Mouse (Mus musculus) olfactory bulb, adult 2 months (tissue): ENCODE results near the gene Cnn1. TPM values are rescaled to one million over a fixed set of nuclear protein-coding genes. Genes with fewer than 3 reads are reported as not detected.
"Not testable (repeated sequence)": the region's sequence is repeated elsewhere in the genome, so short reads cannot be mapped to it uniquely, and the experiment has no call there.

Experiments
- H3K27ac ChIP-seq: fragments of 200-500 bp; 2 replicates; pipeline ENCODE4 v1.5.1; 2012; ENCODE audit warnings: low read depth, low read length; ENCODE audit not compliant: insufficient read depth
- H3K4me1 ChIP-seq: fragments of 200-500 bp; 2 replicates; pipeline ENCODE4 v1.6.1; 2012; ENCODE audit warnings: low read length; ENCODE audit not compliant: control insufficient read depth, insufficient read depth
- H3K4me3 ChIP-seq: fragments of 200-500 bp; 2 replicates; pipeline ENCODE4 v1.5.1; 2012; ENCODE audit warnings: mild to moderate bottlenecking, low read depth, low read length, moderate library complexity; ENCODE audit not compliant: insufficient read depth
- CTCF ChIP-seq: fragments of 200-500 bp; IDR thresholded peaks from 2 replicates; pipeline ENCODE4 v1.5.1; 2012; ENCODE audit warnings: low read depth, mild to moderate bottlenecking, low read length, moderate library complexity; ENCODE audit not compliant: insufficient read depth
- POLR2A ChIP-seq: fragments of 200-500 bp; IDR thresholded peaks from 2 replicates; pipeline ENCODE4 v1.6.1; 2012; ENCODE audit warnings: mild to moderate bottlenecking, low read depth, low read length, moderate library complexity; ENCODE audit not compliant: insufficient read depth
- WGBS: fragments of 180-500 bp; shearing (Covaris S2); methylation state at CpG from one replicate; pipeline ENCODE4 v1.1.7; 2018; 5-methylcytosine and 5-hydroxymethylcytosine counted together
- polyA plus RNA-seq: library from polyadenylated mRNA; stranded (reverse); fragments of >200 nt; gene quantifications from 2 replicates; pipeline ENCODE4 v1.2.4, GENCODE M21; 2012; ENCODE audit warnings: low replicate concordance; ENCODE audit not compliant: missing spikeins, insufficient read depth, insufficient read length

Gene Cnn1
- polyA plus RNA-seq, 1 experiment, result not detected

- WGBS, result under 1% methylated on average over 86 of the region's 87 CpGs
- TF ChIP-seq POLR2A (peak; percentile 51), CTCF (no peak)
These were observed 28.0 kb upstream of the Cnn1 start, which contains the start of the genes Gm49318 and Zfp653 for GRCm38 (mm10) chr9:22070791-22071573. Gene Gm49318 (minus strand): TSS chr9:22071259. Gene Zfp653 (minus strand): TSS chr9:22071376.

GRCm38 (mm10) chr9:22072276-22072675 is 26.7 kb upstream of the Cnn1 start:
- Histone ChIP-seq H3K27ac (no peak overlapping the region), H3K4me3 (no peak overlapping the region), H3K4me1 (0 out of 2 replicates have a peak, but pooled peaks cover 4% of the 10 kb centered on the region)
- TF ChIP-seq POLR2A (no peak), CTCF (no peak)
- WGBS, result 92% methylated on average over 4 of the region's 4 CpGs

More at GRCm38 (mm10) chr9:22070791-22071573, 28.0 kb upstream of the Cnn1 start, which contains the start of the genes Gm49318 and Zfp653:
- Histone ChIP-seq H3K4me3 (peak within 1 kb of the TSS; percentile 68), H3K27ac (peak within 1 kb of the TSS; percentile 72), H3K4me1 (0 out of 2 replicates have a peak, but pooled peaks cover 4% of the 10 kb centered on the region)

- not testable (repeated sequence) for H3K4me1 ChIP-seq, H3K4me3 ChIP-seq, H3K27ac ChIP-seq
- 91% methylated on average over 5 of the region's 5 CpGs for WGBS
These were observed 23.2 kb upstream of the Cnn1 start for GRCm38 (mm10) chr9:22075778-22076177.

GRCm38 (mm10) chr9:22076223-22076622 is 22.8 kb upstream of the Cnn1 start:
- Histone ChIP-seq H3K4me1 (no peaks in the 10 kb centered on the region), H3K27ac (no peak overlapping the region), H3K4me3 (no peak overlapping the region)
- TF ChIP-seq CTCF, result no peak
- TF ChIP-seq POLR2A, result no peak
- WGBS, result 92% methylated on average over 23 of the region's 23 CpGs

GRCm38 (mm10) chr9:22084667-22085021 is 14.4 kb upstream of the Cnn1 start:
- TF ChIP-seq POLR2A (no peak), CTCF (no peak)
- Histone ChIP-seq H3K4me1 (peaks cover 11% of the 10 kb centered on the region), H3K27ac (no peak overlapping the region), H3K4me3 (peak overlapping the region; percentile 87)
- 15% methylated on average over 4 of the region's 4 CpGs for WGBS

- under 1% methylated on average over 48 of the region's 48 CpGs for WGBS
- TF ChIP-seq CTCF, result no peak
- peak; percentile 82 for TF ChIP-seq POLR2A
- H3K4me3 ChIP-seq, result peak within 1 kb of the TSS; percentile 87
- H3K4me1 ChIP-seq, result peaks cover 11% of the 10 kb centered on the region
- peak within 1 kb of the TSS; percentile 69 for H3K27ac ChIP-seq
These were observed 13.8 kb upstream of the Cnn1 start, which contains the start of gene Ecsit for GRCm38 (mm10) chr9:22085022-22085834. Gene Ecsit (minus strand): TSS chr9:22085438.

GRCm38 (mm10) chr9:22086012-22086411 is 13.0 kb upstream of the Cnn1 start:
- H3K4me3 ChIP-seq, result peak overlapping the region; percentile 87
- 77% methylated on average over 6 of the region's 6 CpGs for WGBS
- TF ChIP-seq POLR2A (no peak), CTCF (no peak)
- H3K27ac ChIP-seq, result no peak overlapping the region
- H3K4me1 ChIP-seq, result peaks cover 11% of the 10 kb centered on the region

- 93% methylated on average over 2 of the region's 2 CpGs for WGBS
These were observed 11.9 kb upstream of the Cnn1 start for GRCm38 (mm10) chr9:22087034-22087618.

GRCm38 (mm10) chr9:22089281-22089680 is 9.7 kb upstream of the Cnn1 start:
- Histone ChIP-seq H3K27ac (no peak overlapping the region), H3K4me3 (no peak overlapping the region), H3K4me1 (peaks cover 5% of the 10 kb centered on the region; the same call in 1 of the 2 replicates)
- no peak for TF ChIP-seq CTCF
- TF ChIP-seq POLR2A, result no peak
- 100% methylated on average over 7 of the region's 7 CpGs for WGBS

More at GRCm38 (mm10) chr9:22087034-22087618, 11.9 kb upstream of the Cnn1 start:
- Histone ChIP-seq H3K4me3 (no peak overlapping the region), H3K27ac (no peak overlapping the region), H3K4me1 (peaks cover 11% of the 10 kb centered on the region)
- TF ChIP-seq POLR2A, result no peak
- no peak for TF ChIP-seq CTCF
